Mouse (Mus musculus) layer of hippocampus, postnatal 25 days (tissue): ENCODE data around the gene Kcnd3. TPM values are rescaled to one million over a fixed set of nuclear protein-coding genes. Genes with fewer than 3 reads are reported as not detected.

Source experiments
- DNase-seq, 2 experiments: peaks; one replicate each; pipeline ENCODE4 v3.0.0; 2022; ENCODE audit warnings: mixed read lengths in 2 of 2, low spot score in 1 of 2; ENCODE audit errors: extremely low spot score in 1 of 2
- total RNA-seq, 2 experiments: library from RNA; stranded (reverse); gene quantifications; 2 replicates each; pipeline ENCODE4 v1.2.3; 2021

Kcnd3 gene
- total RNA-seq, 2 experiments from 2014 or later, result 50.9 to 53.7 TPM

- DNase-seq, result no peak
Observed at GRCm38 (mm10) chr3:105716353-105717000, 264.3 kb downstream of the Kcnd3 start.

GRCm38 (mm10) chr3:105717856-105718555 is 265.9 kb downstream of the Kcnd3 start:
- DNase-seq, result peak in 1 of 2 experiments; percentile 14

GRCm38 (mm10) chr3:105718746-105719145 is 266.6 kb downstream of the Kcnd3 start:
- no peak for DNase-seq

GRCm38 (mm10) chr3:105719979-105720378 is 267.8 kb downstream of the Kcnd3 start:
- DNase-seq, result peak in 1 of 2 experiments; percentile 14

- no peak for DNase-seq
Observed at GRCm38 (mm10) chr3:105720514-105720913, 268.4 kb downstream of the Kcnd3 start.

GRCm38 (mm10) chr3:105721681-105722201 is 269.6 kb downstream of the Kcnd3 start:
- DNase-seq, result no peak

- no peak for DNase-seq
Observed at GRCm38 (mm10) chr3:105722510-105722909, 270.4 kb downstream of the Kcnd3 start.

Other genes with a start within 250 kb of the Kcnd3 start
- 10 to 100 TPM; 11.5 to 12.0 TPM for gene Ddx20, start 235.2 kb downstream of the Kcnd3 start, total RNA-seq